Mouse (Mus musculus) intestine, embryonic 16.5 days (tissue): ENCODE results near the gene Riox1. TPM values are rescaled to one million over a fixed set of nuclear protein-coding genes. Genes with fewer than 3 reads are reported as not detected.

Experiments
- ATAC-seq: fragments of 200-750 bp; cut with Nextera tagmentation; 2 replicates; pipeline ENCODE4 v1.8.0; 2017; ENCODE audit warnings: moderate TSS enrichment, moderate library complexity
- H3K27ac ChIP-seq: fragments of 300-500 bp; sonication (generic); 2 replicates; pipeline ENCODE4 v1.5.1; 2014; ENCODE audit warnings: mild to moderate bottlenecking, low read length
- H3K27me3 ChIP-seq: fragments of 300-500 bp; sonication (generic); replicated peaks from 2 replicates; pipeline ENCODE4 v1.6.1; 2014; ENCODE audit warnings: low read length, control low read depth, mixed read lengths; ENCODE audit not compliant: control insufficient read depth, insufficient read depth
- H3K36me3 ChIP-seq: fragments of 300-500 bp; sonication (generic); 2 replicates; pipeline ENCODE4 v1.6.1; 2014; ENCODE audit warnings: low read length, control low read depth; ENCODE audit not compliant: control insufficient read depth, insufficient read depth
- H3K4me1 ChIP-seq: fragments of 300-500 bp; sonication (generic); 2 replicates; pipeline ENCODE4 v1.6.1; 2014; ENCODE audit warnings: low read length, control low read depth, mixed read lengths; ENCODE audit not compliant: control insufficient read depth, insufficient read depth
- H3K4me2 ChIP-seq: fragments of 300-500 bp; sonication (generic); 2 replicates; pipeline ENCODE4 v1.6.1; 2014; ENCODE audit warnings: low read depth, low read length, control low read depth
- H3K4me3 ChIP-seq: fragments of 300-500 bp; sonication (generic); 2 replicates; pipeline ENCODE4 v1.5.1; 2014; ENCODE audit warnings: mild to moderate bottlenecking, low read length
- H3K9ac ChIP-seq: fragments of 300-500 bp; sonication (generic); 2 replicates; pipeline ENCODE4 v1.6.1; 2014; ENCODE audit warnings: low read depth, low read length
- H3K9me3 ChIP-seq: fragments of 300-500 bp; sonication (generic); 2 replicates; pipeline ENCODE4 v1.6.1; 2016; ENCODE audit warnings: low read length, control low read depth; ENCODE audit not compliant: control insufficient read depth
- WGBS: fragments of 180-500 bp; shearing (Covaris S2); extraction: QIAGEN DNeasy Blood & Tissue Kit; methylation state at CpG from one replicate; pipeline ENCODE4 v1.1.7; 2014; 5-methylcytosine and 5-hydroxymethylcytosine counted together
- polyA plus RNA-seq: library from polyadenylated mRNA; unstranded; fragments of >200 nt; fragmentation: Nextera tagmentation; extraction: Ambion mirVana; gene quantifications from 2 replicates; pipeline ENCODE4 v1.2.1, GENCODE M21; 2015

Gene Riox1
- polyA plus RNA-seq, 1 experiment from 2014 or later: 10.2 TPM

GRCm38 (mm10) chr12:83965235-83965634 lies 14.8 kb downstream of the Riox1 start:
- ATAC-seq: no peak
- Histone ChIP-seq H3K4me3 (no peak overlapping the region), H3K9me3 (no peaks in the 10 kb centered on the region), H3K36me3 (no peaks in the 10 kb centered on the region), H3K4me2 (no peak overlapping the region), H3K4me1 (no peaks in the 10 kb centered on the region), H3K9ac (no peak overlapping the region), H3K27ac (no peak overlapping the region), H3K27me3 (no peaks in the 10 kb centered on the region)
- WGBS: 82% methylated on average over 7 of the region's 7 CpGs

- H3K27me3 ChIP-seq: no peaks in the 10 kb centered on the region
- peak; percentile 81 for ATAC-seq
- H3K27ac ChIP-seq: no peak overlapping the region
- no peak overlapping the region for H3K4me2 ChIP-seq
- WGBS: 64% methylated on average over 2 of the region's 2 CpGs
- no peaks in the 10 kb centered on the region for H3K9me3 ChIP-seq
- 0 out of 2 replicates have a peak, but pooled peaks cover 3% of the 10 kb centered on the region for H3K4me1 ChIP-seq
- H3K4me3 ChIP-seq: no peak overlapping the region
- H3K36me3 ChIP-seq: no peaks in the 10 kb centered on the region
- no peak overlapping the region for H3K9ac ChIP-seq
These were observed 21.7 kb downstream of the Riox1 start for GRCm38 (mm10) chr12:83972117-83972516.

- Histone ChIP-seq H3K36me3 (no peaks in the 10 kb centered on the region), H3K27ac (no peak overlapping the region), H3K9me3 (no peaks in the 10 kb centered on the region), H3K4me1 (no peaks in the 10 kb centered on the region), H3K9ac (no peak overlapping the region), H3K27me3 (no peaks in the 10 kb centered on the region), H3K4me2 (no peak overlapping the region), H3K4me3 (no peak overlapping the region)
- 87% methylated on average over 6 of the region's 6 CpGs for WGBS
- ATAC-seq: no peak
These were observed 28.5 kb downstream of the Riox1 start for GRCm38 (mm10) chr12:83978862-83979261.

- no peak overlapping the region for H3K4me2 ChIP-seq
- no peak overlapping the region for H3K4me3 ChIP-seq
- no peaks in the 10 kb centered on the region for H3K27me3 ChIP-seq
- WGBS: 76% methylated on average over 4 of the region's 4 CpGs
- no peaks in the 10 kb centered on the region for H3K9me3 ChIP-seq
- H3K4me1 ChIP-seq: peaks cover 2% of the 10 kb centered on the region
- H3K36me3 ChIP-seq: no peaks in the 10 kb centered on the region
- no peak overlapping the region for H3K27ac ChIP-seq
- ATAC-seq: no peak
- H3K9ac ChIP-seq: no peak overlapping the region
These were observed 31.2 kb downstream of the Riox1 start for GRCm38 (mm10) chr12:83981615-83982014.

- Histone ChIP-seq H3K27me3 (no peaks in the 10 kb centered on the region), H3K4me3 (no peak within 1 kb of the TSS), H3K4me1 (peaks cover 8% of the 10 kb centered on the region), H3K4me2 (no peak within 1 kb of the TSS), H3K9me3 (no peaks in the 10 kb centered on the region), H3K27ac (no peak within 1 kb of the TSS), H3K36me3 (no peaks in the 10 kb centered on the region), H3K9ac (no peak within 1 kb of the TSS)
- no peak for ATAC-seq
- 72% methylated on average over 4 of the region's 4 CpGs for WGBS
These were observed 34.3 kb downstream of the Riox1 start, which contains the start of gene Heatr4 for GRCm38 (mm10) chr12:83984752-83985151. TSS of gene Heatr4 (minus strand) at chr12:83984852.

GRCm38 (mm10) chr12:83987242-83987582 lies 36.8 kb downstream of the Riox1 start:
- H3K9ac ChIP-seq: peak overlapping the region; percentile 91
- WGBS: 15% methylated on average over 8 of the region's 8 CpGs
- ATAC-seq: peak; percentile 56

GRCm38 (mm10) chr12:83987583-83988441 lies 37.4 kb downstream of the Riox1 start, which contains the start of gene Acot2:
TSS of gene Acot2 (plus strand) at chr12:83987861.
- H3K4me1 ChIP-seq: peaks cover 8% of the 10 kb centered on the region
- no peaks in the 10 kb centered on the region for H3K27me3 ChIP-seq
- no peaks in the 10 kb centered on the region for H3K36me3 ChIP-seq
- peak; percentile 89 for ATAC-seq
- peak within 1 kb of the TSS; percentile 96 for H3K27ac ChIP-seq
- H3K4me2 ChIP-seq: peak within 1 kb of the TSS; percentile 63
- no peaks in the 10 kb centered on the region for H3K9me3 ChIP-seq
- peak within 1 kb of the TSS; percentile 91 for H3K9ac ChIP-seq
- under 1% methylated on average over 80 of the region's 80 CpGs for WGBS
- H3K4me3 ChIP-seq: peak within 1 kb of the TSS; percentile 69

More at GRCm38 (mm10) chr12:83987242-83987582, 36.8 kb downstream of the Riox1 start:
- Histone ChIP-seq H3K4me2 (peak overlapping the region; percentile 63), H3K27me3 (no peaks in the 10 kb centered on the region), H3K4me1 (peaks cover 8% of the 10 kb centered on the region), H3K27ac (peak overlapping the region; percentile 96), H3K36me3 (no peaks in the 10 kb centered on the region), H3K9me3 (no peaks in the 10 kb centered on the region), H3K4me3 (peak overlapping the region; percentile 69)

GRCm38 (mm10) chr12:83988483-83988882 lies 38.1 kb downstream of the Riox1 start:
- H3K4me3 ChIP-seq: peak overlapping the region; percentile 69
- peak overlapping the region; percentile 91 for H3K9ac ChIP-seq
- H3K27me3 ChIP-seq: no peaks in the 10 kb centered on the region
- H3K27ac ChIP-seq: peak overlapping the region; percentile 96
- ATAC-seq: peak; percentile 17
- peaks cover 8% of the 10 kb centered on the region for H3K4me1 ChIP-seq
- WGBS: 64% methylated on average over 4 of the region's 4 CpGs
- no peaks in the 10 kb centered on the region for H3K9me3 ChIP-seq
- no peaks in the 10 kb centered on the region; the same call in 1 of the 2 replicates for H3K36me3 ChIP-seq
- H3K4me2 ChIP-seq: peak overlapping the region; percentile 63

- Histone ChIP-seq H3K9ac (no peak overlapping the region), H3K27ac (no peak overlapping the region), H3K27me3 (no peaks in the 10 kb centered on the region), H3K36me3 (no peaks in the 10 kb centered on the region; the same call in 1 of the 2 replicates), H3K9me3 (no peaks in the 10 kb centered on the region), H3K4me3 (no peak overlapping the region), H3K4me2 (no peak overlapping the region), H3K4me1 (peaks cover 8% of the 10 kb centered on the region)
- 95% methylated on average over 4 of the region's 4 CpGs for WGBS
- no peak for ATAC-seq
These were observed 39.0 kb downstream of the Riox1 start for GRCm38 (mm10) chr12:83989378-83989777.
